Mouse (Mus musculus) embryonic fibroblast, embryonic 13.5 days (primary cell): ENCODE results near the gene B3galt4.

Experiments used
- CTCF ChIP-seq: IDR thresholded peaks from 2 replicates; pipeline ENCODE4 v1.5.1; 2011; ENCODE audit warnings: mild to moderate bottlenecking, control low read depth, low read length, moderate library complexity, borderline replicate concordance; ENCODE audit not compliant: insufficient read depth
- POLR2A ChIP-seq: IDR thresholded peaks from 2 replicates; pipeline ENCODE4 v1.6.1; 2011; ENCODE audit warnings: low read depth, mild to moderate bottlenecking, control low read depth, low read length, moderate library complexity

- TF ChIP-seq POLR2A (no peak), CTCF (no peak)
These were observed 25.7 kb downstream of the B3galt4 start for GRCm38 (mm10) chr17:33925406-33926116.
